Mouse (Mus musculus) hindbrain, embryonic 10.5 days (tissue): ENCODE data around the gene Gm28372. TPM values are rescaled to one million over a fixed set of nuclear protein-coding genes. Genes with fewer than 3 reads are reported as not detected.

ENCODE experiments used
- DNase-seq: peaks from one replicate; pipeline ENCODE4 v3.0.0-alpha.2; 2017; ENCODE audit warnings: low spot score
- H3K27ac ChIP-seq: fragments of 300-500 bp; sonication (generic); 2 replicates; pipeline ENCODE4 v1.5.1; 2016; ENCODE audit warnings: mild to moderate bottlenecking, moderate library complexity
- H3K27me3 ChIP-seq: fragments of 300-500 bp; sonication (generic); 2 replicates; pipeline ENCODE4 v1.6.1; 2016; ENCODE audit warnings: mild to moderate bottlenecking; ENCODE audit not compliant: poor library complexity, insufficient read depth, severe bottlenecking
- H3K36me3 ChIP-seq: fragments of 300-500 bp; sonication (generic); 2 replicates; pipeline ENCODE4 v1.6.1; 2016; ENCODE audit warnings: mild to moderate bottlenecking, moderate library complexity
- H3K4me1 ChIP-seq: fragments of 300-500 bp; sonication (generic); replicated peaks from 2 replicates; pipeline ENCODE4 v1.6.1; 2016; ENCODE audit warnings: mild to moderate bottlenecking
- H3K4me3 ChIP-seq: fragments of 300-500 bp; sonication (generic); 2 replicates; pipeline ENCODE4 v1.5.1; 2016; ENCODE audit warnings: mild to moderate bottlenecking, moderate library complexity
- H3K9me3 ChIP-seq: fragments of 300-500 bp; sonication (generic); 2 replicates; pipeline ENCODE4 v1.6.1; 2016; ENCODE audit warnings: mild to moderate bottlenecking, moderate library complexity
- WGBS: fragments of 180-500 bp; shearing (Covaris S2); methylation state at CpG from one replicate; pipeline ENCODE4 v1.1.7; 2016; 5-methylcytosine and 5-hydroxymethylcytosine counted together
- polyA plus RNA-seq: library from polyadenylated mRNA; unstranded; fragments of >200 nt; fragmentation: Nextera tagmentation; extraction: Ambion mirVana; gene quantifications from 2 replicates; pipeline ENCODE4 v1.2.1, GENCODE M21; 2016

Gene Gm28372
- polyA plus RNA-seq, 1 experiment from 2014 or later = not detected

DNA sequence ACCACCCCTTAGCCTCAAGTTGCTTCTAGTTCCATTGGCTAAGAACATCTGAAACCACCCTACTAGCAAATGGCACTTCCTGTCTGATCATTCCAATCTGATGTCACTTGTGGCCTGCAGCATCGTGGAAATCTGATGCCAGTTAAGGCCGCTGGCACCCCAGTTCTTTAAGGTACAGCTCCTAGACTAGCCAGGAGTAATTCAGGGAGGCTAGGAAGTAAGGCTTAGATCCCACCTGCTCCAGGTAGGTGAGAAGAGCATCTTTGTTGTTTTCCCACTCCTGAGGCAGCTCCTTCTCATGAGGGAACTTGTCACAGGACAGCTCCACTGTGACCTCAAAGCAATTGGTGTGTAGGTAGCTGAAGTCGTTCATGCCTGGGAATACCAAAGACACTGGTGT, 12.2 kb upstream of the Gm28372 start:
- Histone ChIP-seq H3K36me3 (peaks cover 33% of the 10 kb centered on the region), H3K4me1 (peaks cover 20% of the 10 kb centered on the region), H3K27me3 (peaks cover 2% of the 10 kb centered on the region), H3K9me3 (no peaks in the 10 kb centered on the region), H3K27ac (no peak overlapping the region), H3K4me3 (no peak overlapping the region)
- DNase-seq = no peak
- 88% methylated on average over 3 of the region's 3 CpGs for WGBS

DNA sequence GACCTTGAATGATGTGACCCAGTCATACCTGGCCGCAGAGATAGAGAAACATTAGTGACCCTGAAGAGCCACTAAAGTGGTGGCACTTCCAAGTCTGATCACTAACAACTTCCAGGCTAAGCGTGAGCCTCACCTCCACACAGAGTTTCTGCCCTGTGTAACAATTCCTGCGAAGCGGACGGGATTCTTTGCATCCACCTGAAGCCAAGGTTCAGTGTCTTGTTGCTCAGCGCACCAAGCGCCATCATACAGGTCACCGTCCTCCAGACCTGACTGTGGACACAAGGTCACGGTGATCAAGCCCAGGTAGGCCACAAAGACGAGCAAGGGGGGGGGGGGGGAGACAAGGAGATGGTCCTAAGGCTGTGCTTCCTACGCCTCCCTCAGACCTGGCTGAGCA, 9.3 kb upstream of the Gm28372 start:
- peaks cover 19% of the 10 kb centered on the region for H3K27me3 ChIP-seq
- no peak overlapping the region for H3K27ac ChIP-seq
- no peaks in the 10 kb centered on the region for H3K9me3 ChIP-seq
- DNase-seq = no peak
- 94% methylated on average over 11 of the region's 11 CpGs for WGBS
- no peak overlapping the region for H3K4me3 ChIP-seq
- H3K36me3 ChIP-seq = peaks cover 29% of the 10 kb centered on the region
- H3K4me1 ChIP-seq = peaks cover 29% of the 10 kb centered on the region

DNA sequence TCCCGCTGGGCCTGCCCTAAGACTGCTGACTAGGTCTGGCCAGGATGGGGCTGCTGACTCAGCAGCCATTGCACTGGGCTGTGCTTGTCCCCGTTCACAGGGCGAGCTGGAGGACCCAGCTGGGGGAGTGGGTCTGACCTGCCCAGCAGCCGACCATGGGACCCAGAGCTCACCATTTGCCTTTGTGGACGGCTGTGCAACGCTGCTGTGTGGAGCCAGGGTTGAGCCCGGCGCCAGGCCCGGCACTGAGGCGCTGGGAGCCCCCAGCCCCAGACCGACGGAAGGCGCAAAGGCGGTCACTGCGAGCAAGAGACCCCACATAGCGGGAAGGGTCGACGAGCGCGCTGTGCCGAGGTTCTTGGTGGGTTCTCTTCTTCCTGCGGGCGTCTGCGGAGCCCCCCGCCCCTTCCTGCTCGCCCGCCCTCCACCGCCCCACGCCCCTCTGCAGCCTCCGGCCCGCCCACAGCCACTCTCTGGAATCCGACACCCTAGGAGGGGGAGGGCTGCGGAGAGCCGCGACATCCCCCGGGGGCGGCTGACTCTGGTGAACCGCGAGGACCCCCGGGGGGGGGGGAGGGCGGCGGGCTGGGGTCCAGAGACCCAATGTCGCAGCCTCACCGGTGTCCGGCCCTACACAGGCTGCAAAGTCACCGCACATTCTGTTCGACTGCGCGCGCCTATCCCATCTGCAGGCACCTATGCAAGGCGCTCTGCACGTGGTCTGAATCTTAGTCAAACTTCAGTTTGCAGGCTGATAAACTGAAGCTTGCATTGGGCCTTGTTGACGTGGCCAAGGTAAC, 7.7 kb upstream of the Gm28372 start, which contains the start of gene Cpxm1:
TSS of gene Cpxm1 (minus strand) at position 389 of the 800 bp plus-strand sequence.
- DNase-seq = peak; percentile 81
- peak within 1 kb of the TSS; percentile 70 for H3K4me3 ChIP-seq
- H3K27ac ChIP-seq = peak within 1 kb of the TSS; percentile 90
- WGBS = under 1% methylated on average over 51 of the region's 53 CpGs
- H3K4me1 ChIP-seq = peaks cover 36% of the 10 kb centered on the region
- H3K9me3 ChIP-seq = no peaks in the 10 kb centered on the region
- peaks cover 23% of the 10 kb centered on the region for H3K36me3 ChIP-seq
- H3K27me3 ChIP-seq = peaks cover 19% of the 10 kb centered on the region

DNA sequence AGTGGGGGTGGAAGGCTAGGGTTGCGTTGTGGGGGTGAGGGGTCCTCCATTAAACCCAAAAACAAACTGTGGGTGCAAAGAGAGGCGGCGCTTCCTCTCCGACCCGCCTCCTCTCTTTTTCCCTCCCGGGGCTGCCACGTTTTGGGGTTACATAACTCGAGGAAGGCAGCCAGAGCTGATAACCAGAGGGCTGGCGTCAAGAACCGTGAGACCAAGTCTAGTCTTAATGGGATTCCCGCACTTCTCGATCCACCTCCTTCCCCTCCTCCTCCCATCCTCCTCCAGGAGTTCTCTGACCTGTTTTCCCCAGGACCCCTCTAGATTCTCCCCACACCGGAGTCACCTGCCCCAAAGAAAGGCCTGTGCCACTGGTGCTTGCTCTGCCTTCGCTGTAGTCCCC, 6.9 kb upstream of the Gm28372 start:
- peak overlapping the region; percentile 70 for H3K4me3 ChIP-seq
- no peaks in the 10 kb centered on the region for H3K9me3 ChIP-seq
- DNase-seq = peak; percentile 8
- H3K4me1 ChIP-seq = peaks cover 36% of the 10 kb centered on the region
- WGBS = 16% methylated on average over 14 of the region's 14 CpGs
- H3K36me3 ChIP-seq = peaks cover 18% of the 10 kb centered on the region
- H3K27ac ChIP-seq = peak overlapping the region; percentile 90
- H3K27me3 ChIP-seq = peaks cover 19% of the 10 kb centered on the region

DNA sequence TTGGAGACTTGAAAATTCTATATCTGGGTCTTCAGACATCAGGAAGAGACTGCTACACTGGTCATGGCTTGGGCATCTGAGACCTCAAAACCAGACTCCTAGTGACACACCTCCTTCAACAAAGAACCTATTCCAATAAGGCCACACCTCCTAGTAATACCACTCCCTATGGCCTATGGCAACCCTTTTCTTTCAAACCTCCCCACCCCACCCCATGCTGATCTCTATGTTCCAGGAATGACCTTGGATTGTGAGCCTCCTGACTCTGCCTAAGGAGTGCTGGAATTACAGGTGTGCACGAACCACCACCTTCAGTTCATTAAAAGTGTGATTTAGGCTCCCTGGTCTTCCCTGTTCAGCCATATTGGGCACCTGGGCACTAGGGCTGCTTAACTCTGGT, 5.0 kb upstream of the Gm28372 start:
- Histone ChIP-seq H3K27ac (no peak overlapping the region), H3K9me3 (no peaks in the 10 kb centered on the region), H3K36me3 (no peaks in the 10 kb centered on the region), H3K27me3 (peaks cover 19% of the 10 kb centered on the region), H3K4me3 (no peak overlapping the region), H3K4me1 (peaks cover 36% of the 10 kb centered on the region)
- WGBS = 92% methylated on average over 1 of the region's 1 CpGs
- no peak for DNase-seq

DNA sequence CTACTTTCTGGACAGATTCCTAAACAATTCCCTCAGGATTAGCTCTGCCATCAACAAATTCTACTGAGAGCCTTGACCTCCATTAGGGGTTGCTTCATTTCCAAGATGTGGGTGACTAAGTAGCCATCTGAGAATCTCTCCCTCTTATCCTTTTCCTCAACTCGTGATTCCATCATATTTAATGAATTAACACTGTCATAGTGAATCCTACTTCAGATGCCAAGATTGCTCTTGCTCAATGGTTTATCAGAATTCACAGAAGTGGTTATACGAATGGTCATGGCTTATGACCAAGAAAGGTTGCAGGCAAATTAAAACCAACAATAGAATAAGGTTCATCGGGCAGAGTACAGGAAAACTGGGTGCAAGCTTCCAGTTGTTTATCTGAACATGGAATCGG, 3.1 kb upstream of the Gm28372 start:
- WGBS = 81% methylated on average over 4 of the region's 4 CpGs
- H3K4me1 ChIP-seq = peaks cover 32% of the 10 kb centered on the region
- no peaks in the 10 kb centered on the region for H3K9me3 ChIP-seq
- no peak overlapping the region for H3K27ac ChIP-seq
- H3K27me3 ChIP-seq = peaks cover 32% of the 10 kb centered on the region
- no peak for DNase-seq
- H3K4me3 ChIP-seq = no peak overlapping the region
- no peaks in the 10 kb centered on the region for H3K36me3 ChIP-seq

DNA sequence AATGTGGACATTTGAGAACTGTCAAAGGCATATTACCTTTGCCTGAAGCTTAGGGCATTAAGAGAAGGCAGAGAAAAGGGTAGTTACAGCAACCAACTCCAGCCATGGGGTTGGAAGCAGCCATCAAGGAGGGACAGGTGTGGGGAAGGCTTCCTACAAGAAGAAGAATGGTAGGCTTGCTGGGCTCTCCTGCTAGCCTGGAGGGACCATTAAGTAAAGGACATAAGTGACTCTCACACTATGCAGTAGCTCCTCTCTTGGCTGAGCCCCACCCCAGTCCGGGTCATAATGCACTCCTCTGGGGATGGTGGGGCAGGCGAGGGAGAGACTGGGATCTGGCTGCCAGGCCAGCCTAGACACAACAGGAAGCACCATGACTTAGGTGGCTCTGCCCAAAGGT, 1.1 kb downstream of the Gm28372 start, which contains the start of gene Tmem239:
TSS of gene Tmem239 (plus strand) at position 301 of the 400 bp plus-strand sequence.
- H3K27me3 ChIP-seq = peaks cover 13% of the 10 kb centered on the region
- DNase-seq = no peak
- H3K4me1 ChIP-seq = peaks cover 18% of the 10 kb centered on the region
- WGBS = 83% methylated on average over 2 of the region's 2 CpGs
- H3K4me3 ChIP-seq = no peak within 1 kb of the TSS
- H3K9me3 ChIP-seq = no peaks in the 10 kb centered on the region
- peak within 1 kb of the TSS; percentile 23; the same call in 1 of the 2 replicates for H3K27ac ChIP-seq
- no peaks in the 10 kb centered on the region for H3K36me3 ChIP-seq

DNA sequence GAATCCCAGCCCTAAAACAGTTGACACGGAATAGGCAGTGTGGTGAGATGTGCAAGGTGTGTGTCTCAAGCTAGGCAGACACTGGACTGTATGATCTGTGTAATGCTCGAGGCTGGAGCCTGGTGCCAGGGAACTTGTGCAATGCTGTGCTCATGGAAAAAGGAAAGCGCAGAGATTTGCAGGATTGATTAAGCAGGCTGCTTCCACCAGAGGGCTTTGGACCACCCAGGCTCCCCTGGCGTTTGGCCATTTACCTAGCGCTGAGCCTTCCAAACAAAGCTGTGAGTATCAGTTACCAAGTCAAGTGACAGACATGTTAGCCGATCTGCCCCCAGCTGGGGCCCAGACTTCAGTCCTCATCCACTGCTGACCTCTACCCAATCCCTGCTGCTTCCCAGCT, 3.2 kb downstream of the Gm28372 start:
- no peak overlapping the region for H3K27ac ChIP-seq
- no peak overlapping the region for H3K4me3 ChIP-seq
- DNase-seq = peak; percentile 69
- WGBS = 20% methylated on average over 6 of the region's 6 CpGs
- H3K36me3 ChIP-seq = no peaks in the 10 kb centered on the region
- H3K4me1 ChIP-seq = peaks cover 23% of the 10 kb centered on the region
- H3K9me3 ChIP-seq = no peaks in the 10 kb centered on the region
- peaks cover 13% of the 10 kb centered on the region for H3K27me3 ChIP-seq

DNA sequence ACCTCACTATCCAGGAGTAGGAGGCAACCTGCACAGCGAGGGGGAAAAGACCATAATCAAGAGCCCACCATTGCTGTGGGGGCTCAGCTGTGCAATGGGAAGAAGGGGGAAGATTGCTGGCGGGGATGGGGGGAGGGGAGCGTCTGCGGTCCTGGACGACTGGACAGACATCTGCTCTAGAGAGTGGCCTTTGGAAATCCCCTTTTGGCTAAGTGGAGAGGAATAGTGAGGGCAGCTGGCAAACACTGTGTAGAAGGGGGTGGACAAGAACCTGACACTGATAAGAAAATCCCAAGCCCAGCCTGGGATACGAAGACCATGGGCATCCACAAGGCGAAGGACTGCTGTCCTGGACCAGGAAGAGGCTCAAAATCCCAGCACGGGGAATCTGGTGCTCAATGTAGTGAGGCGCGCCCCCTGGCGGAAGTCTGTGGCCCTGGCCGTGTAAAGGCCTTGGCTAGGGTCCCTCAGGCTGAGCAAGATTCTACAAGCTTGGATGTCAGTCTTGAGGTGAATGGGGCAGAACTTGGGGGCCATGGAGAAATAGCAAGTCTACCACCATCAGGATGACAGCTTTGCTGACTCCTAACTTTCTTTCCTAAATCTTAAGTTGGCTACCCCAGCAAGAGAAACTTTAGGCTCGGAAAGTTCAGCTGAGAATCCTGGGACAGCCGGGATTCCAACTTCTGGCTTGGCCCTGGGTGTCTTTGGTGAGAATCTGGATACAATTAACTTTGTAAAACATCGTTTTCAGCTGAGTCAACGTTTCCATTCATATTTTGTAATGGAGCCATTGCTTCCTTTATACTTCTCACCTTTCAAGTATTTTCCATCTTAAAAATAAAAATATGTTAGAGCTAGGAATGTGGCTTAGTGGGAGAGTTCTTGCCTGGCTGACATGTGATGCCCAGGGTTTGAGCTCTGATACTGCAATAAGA, 6.8 kb downstream of the Gm28372 start:
- Histone ChIP-seq H3K9me3 (no peaks in the 10 kb centered on the region), H3K36me3 (no peaks in the 10 kb centered on the region), H3K27ac (no peak overlapping the region), H3K4me1 (peaks cover 17% of the 10 kb centered on the region), H3K4me3 (no peak overlapping the region), H3K27me3 (0 out of 2 replicates have a peak, but pooled peaks cover under 1% of the 10 kb centered on the region)
- peak; percentile 88 for DNase-seq
- WGBS = 40% methylated on average over 16 of the region's 16 CpGs

DNA sequence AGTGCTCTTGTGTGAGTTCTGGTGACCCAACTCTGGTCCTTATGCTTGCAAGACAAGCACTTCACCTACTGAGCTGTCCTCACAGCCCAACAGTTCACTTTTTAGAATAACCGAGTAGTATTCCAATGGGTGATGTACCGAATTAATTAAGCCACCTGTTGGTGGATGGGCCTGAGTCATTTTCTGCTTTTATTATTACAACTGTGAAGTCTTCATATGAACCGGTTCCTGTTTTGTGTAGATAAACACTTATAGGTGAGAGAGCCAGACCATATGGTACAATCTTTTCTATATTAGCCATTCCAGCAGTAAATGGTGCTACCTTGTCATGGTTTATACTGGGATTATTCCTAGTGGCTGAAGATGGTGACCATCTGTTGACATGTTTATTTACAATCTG, 7.7 kb downstream of the Gm28372 start:
- 87% methylated on average over 3 of the region's 3 CpGs for WGBS

DNA sequence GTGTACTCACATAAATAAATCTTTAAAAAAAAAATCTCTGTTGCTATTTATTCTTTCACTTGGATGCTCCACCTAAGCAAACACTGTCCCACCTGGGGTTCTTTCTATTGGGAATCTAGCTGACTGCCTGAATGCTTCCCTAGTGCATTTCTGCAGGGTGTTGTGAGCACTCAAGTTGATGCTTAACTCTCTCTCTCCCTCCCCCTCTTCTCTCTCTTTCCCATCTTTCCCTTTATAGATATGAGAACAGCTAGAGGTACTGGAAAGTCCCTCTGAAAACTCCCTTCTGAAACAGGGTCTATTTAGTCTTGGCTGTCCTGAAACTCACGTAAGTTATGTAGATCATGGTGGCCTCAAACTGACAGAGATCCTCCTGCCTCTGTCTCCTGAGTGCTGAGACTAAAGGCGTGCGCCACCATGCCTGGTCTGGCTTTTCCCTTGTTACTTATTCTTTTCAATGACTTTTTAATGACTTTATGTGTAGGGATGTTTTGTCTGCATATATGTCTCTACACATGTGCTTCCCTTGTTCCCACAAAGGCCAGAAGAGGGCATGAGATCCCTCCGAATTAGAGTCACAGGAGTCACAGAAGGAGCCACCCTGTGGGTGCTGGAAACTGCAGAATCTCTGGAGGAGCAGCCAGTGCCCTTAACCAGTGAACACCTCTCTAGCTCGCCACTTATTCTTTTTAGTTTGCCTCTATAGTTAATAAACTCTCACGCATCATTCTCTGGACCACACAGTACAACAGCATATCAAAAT, 9.2 kb downstream of the Gm28372 start:
- H3K9me3 ChIP-seq = no peaks in the 10 kb centered on the region
- no peak for DNase-seq
- no peak overlapping the region for H3K27ac ChIP-seq
- H3K36me3 ChIP-seq = peaks cover 10% of the 10 kb centered on the region
- H3K4me3 ChIP-seq = no peak overlapping the region
- WGBS = 74% methylated on average over 6 of the region's 6 CpGs
- H3K27me3 ChIP-seq = no peaks in the 10 kb centered on the region
- peaks cover 8% of the 10 kb centered on the region for H3K4me1 ChIP-seq

More for the DNA sequence above, 7.7 kb downstream of the Gm28372 start:
- Histone ChIP-seq H3K27me3 (no peaks in the 10 kb centered on the region), H3K27ac (no peak overlapping the region), H3K9me3 (no peaks in the 10 kb centered on the region), H3K4me1 (peaks cover 17% of the 10 kb centered on the region), H3K36me3 (no peaks in the 10 kb centered on the region), H3K4me3 (no peak overlapping the region)
- DNase-seq = no peak
